Mouse (Mus musculus): ENCODE measurements around the gene Sfpq.

- TF ChIP-seq CTCF (IDR thresholded peaks at IDR 0.05; ENCODE audit: low read depth, low read length): no peak
- TF ChIP-seq POLR2A (IDR thresholded peaks at IDR 0.05; ENCODE audit: insufficient read depth, low read length): no peak
- no peak for TF ChIP-seq EP300 (IDR thresholded peaks at IDR 0.05; ENCODE audit: insufficient read depth, low read depth, low read length)
Observed at GRCm38 (mm10) chr4:127085761-127086160, 64.6 kb downstream of the Sfpq start.
